Comparison of ENCODE assay signal across 14 mouse cellular contexts in the genomic region with DNA sequence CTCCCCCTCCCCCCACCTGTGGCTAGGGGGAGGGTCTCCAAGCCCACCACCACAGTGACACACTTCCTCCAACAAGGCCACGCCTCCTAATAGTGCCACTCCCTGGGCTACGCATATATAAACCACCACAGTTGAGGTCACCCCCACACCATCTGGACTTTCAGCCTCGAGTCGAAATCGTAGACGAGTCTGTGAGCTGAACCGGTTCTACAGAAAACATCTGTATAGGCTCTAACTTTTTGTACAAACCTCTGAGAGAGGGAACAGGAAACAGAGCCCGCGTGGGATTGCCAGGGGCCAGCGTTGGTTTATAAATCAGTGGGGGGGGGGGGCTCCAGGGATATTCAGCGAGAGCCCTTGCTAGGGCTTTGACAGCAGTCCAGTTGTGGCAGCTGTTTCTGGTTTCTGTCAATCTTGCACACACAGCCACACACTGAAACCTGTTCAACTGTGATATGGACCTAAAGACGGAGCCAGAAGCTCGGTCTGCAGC.
DNase-seq lines count a peak whose midpoint lies in the region; ATAC-seq and TF ChIP-seq lines count a peak whose summit lies in the region.
"Had no signal": no experiment of that assay in that cellular context is flagged by ENCODE, and none has a peak within 500 bp of the region (broad histone marks: within the 10 kb centered on the region; RNA-seq: fewer than 3 reads in every experiment).

No protein-coding gene starts in this region.

- H3K4me3 ChIP-seq in heart, embryonic 13.5 days = no peak overlapping the region
- no peak overlapping the region for H3K4me3 ChIP-seq in lung, postnatal 0 days (ENCODE audit: low read depth, low read length)
- no peak overlapping the region for H3K4me3 ChIP-seq in stomach, postnatal 0 days (ENCODE audit: low read depth, low read length)
- H3K4me3 ChIP-seq: hindbrain, embryonic 15.5 days; liver, embryonic 12.5 days had no signal

- peaks cover 25% of the 10 kb centered on the region for H3K4me1 ChIP-seq in heart, embryonic 13.5 days
- no peaks in the 10 kb centered on the region for H3K4me1 ChIP-seq in lung, postnatal 0 days (ENCODE audit: insufficient read depth, low read depth, low read length)
- 0 out of 2 replicates have a peak, but pooled peaks cover 2% of the 10 kb centered on the region for H3K4me1 ChIP-seq in stomach, postnatal 0 days (replicated peaks; ENCODE audit: control insufficient read depth, insufficient read depth)
- H3K4me1 ChIP-seq: liver, embryonic 12.5 days had no signal

- H3K9me3 ChIP-seq in heart, embryonic 13.5 days = no peaks in the 10 kb centered on the region
- no peaks in the 10 kb centered on the region for H3K9me3 ChIP-seq in lung, postnatal 0 days (ENCODE audit: low read length)
- H3K9me3 ChIP-seq in stomach, postnatal 0 days (ENCODE audit: control insufficient read depth, low read length) = no peaks in the 10 kb centered on the region
- H3K9me3 ChIP-seq: hindbrain, embryonic 15.5 days; liver, embryonic 12.5 days had no signal

- TF ChIP-seq CTCF in lung, postnatal 0 days (IDR thresholded peaks at IDR 0.05) = no peak
- TF ChIP-seq CTCF in stomach, postnatal 0 days (IDR thresholded peaks at IDR 0.05; ENCODE audit: low read depth) = no peak

- ATAC-seq in heart, embryonic 13.5 days (ENCODE audit: extremely low read depth, insufficient number of reproducible peaks, low FRiP score, low TSS enrichment) = no peak
- ATAC-seq in lung, postnatal 0 days = peak; percentile 21
- ATAC-seq in stomach, postnatal 0 days (ENCODE audit: low FRiP score, low TSS enrichment) = peak; percentile 57; the same call in 1 of the 2 replicates
- ATAC-seq in CD4-positive, CD25-positive, alpha-beta regulatory T cell, adult 4 months = no peak
- ATAC-seq: forebrain, postnatal 0 days; liver, embryonic 12.5 days had no signal

- H3K27me3 ChIP-seq in heart, embryonic 13.5 days (replicated peaks) = no peaks in the 10 kb centered on the region
- no peaks in the 10 kb centered on the region for H3K27me3 ChIP-seq in lung, postnatal 0 days (replicated peaks; ENCODE audit: insufficient read depth, low read length)
- no peaks in the 10 kb centered on the region for H3K27me3 ChIP-seq in stomach, postnatal 0 days (ENCODE audit: control insufficient read depth, insufficient read depth, low read length)
- H3K27me3 ChIP-seq: hindbrain, embryonic 15.5 days; liver, embryonic 12.5 days had no signal

- H3K36me3 ChIP-seq in heart, embryonic 13.5 days = no peaks in the 10 kb centered on the region
- H3K36me3 ChIP-seq in lung, postnatal 0 days (ENCODE audit: insufficient read depth, low read length) = no peaks in the 10 kb centered on the region
- H3K36me3 ChIP-seq in stomach, postnatal 0 days (ENCODE audit: control insufficient read depth, insufficient read depth, low read length) = no peaks in the 10 kb centered on the region
- H3K36me3 ChIP-seq: hindbrain, embryonic 15.5 days; liver, embryonic 12.5 days had no signal

- H3K4me2 ChIP-seq in heart, embryonic 13.5 days = peak overlapping the region; percentile 31; the same call in 1 of the 2 replicates
- H3K4me2 ChIP-seq in lung, postnatal 0 days (replicated peaks; ENCODE audit: low read depth, low read length) = no peak overlapping the region
- no peak overlapping the region for H3K4me2 ChIP-seq in stomach, postnatal 0 days (replicated peaks; ENCODE audit: low read depth)
- H3K4me2 ChIP-seq: hindbrain, embryonic 15.5 days; liver, embryonic 12.5 days had no signal

- no peak for TF ChIP-seq EP300 in lung, postnatal 0 days (IDR thresholded peaks at IDR 0.05)
- no peak for TF ChIP-seq EP300 in stomach, postnatal 0 days (optimal IDR thresholded peaks at IDR 0.05)

- 38% methylated on average over 13 of the region's 13 CpGs for WGBS in heart, embryonic 13.5 days
- WGBS in lung, postnatal 0 days = 32% methylated on average over 13 of the region's 13 CpGs
- 28% methylated on average over 13 of the region's 13 CpGs for WGBS in stomach, postnatal 0 days

- DNase-seq in heart, postnatal 14 days = no peak
- no peak for DNase-seq in lung, postnatal 0 days (ENCODE audit: low spot score)
- DNase-seq in lung, postnatal 4 days = no peak
- peak; percentile 16 to 26 for DNase-seq in heart, postnatal 10 days
- DNase-seq in stomach, postnatal 0 days (ENCODE audit: low spot score) = no peak
- no peak for DNase-seq in adipocyte (ENCODE audit: low spot score)
- DNase-seq: B cell, adult 2 months; cerebellum, postnatal 25 days; forebrain, postnatal 0 days; midbrain, embryonic 14.5 days had no signal

- no peak overlapping the region for H3K9ac ChIP-seq in heart, embryonic 13.5 days
- H3K9ac ChIP-seq in lung, postnatal 0 days (replicated peaks; ENCODE audit: low read depth) = no peak overlapping the region
- H3K9ac ChIP-seq in stomach, postnatal 0 days (ENCODE audit: low read length) = no peak overlapping the region
- H3K9ac ChIP-seq: forebrain, postnatal 0 days; hindbrain, embryonic 15.5 days; liver, embryonic 12.5 days had no signal

- intact Hi-C loops in heart, postnatal 14 days (cut with DNase I) = no loop called here
- intact Hi-C loops in heart, postnatal 10 days (cut with DNase I) = no loop called here

- H3K27ac ChIP-seq in heart, embryonic 13.5 days (replicated peaks) = peak overlapping the region; percentile 39; the same call in 1 of the 2 replicates
- no peak overlapping the region for H3K27ac ChIP-seq in lung, postnatal 0 days (ENCODE audit: low read length)
- H3K27ac ChIP-seq in stomach, postnatal 0 days (replicated peaks) = no peak overlapping the region
- H3K27ac ChIP-seq: hindbrain, embryonic 15.5 days; liver, embryonic 12.5 days had no signal

Comparison
In these comparisons a context has a peak if more than half of its experiments do, and no peak if none do; other contexts are left out.
1. DNase-seq: peak in heart, postnatal 10 days (2 of 2); none in heart, postnatal 14 days (0 of 2), lung, postnatal 0 days (single experiment), lung, postnatal 4 days (0 of 2), stomach, postnatal 0 days (single experiment) and adipocyte (single experiment).
2. ATAC-seq: peak in lung, postnatal 0 days (single experiment) and stomach, postnatal 0 days (single experiment); none in heart, embryonic 13.5 days (single experiment) and CD4-positive, CD25-positive, alpha-beta regulatory T cell, adult 4 months (single experiment).